Mouse (Mus musculus) G1E (cell line): ENCODE data around the gene Hist1h2ae.

Experiments
- CTCF ChIP-seq: IDR thresholded peaks from 2 replicates; pipeline ENCODE4 v1.5.1; 2012; ENCODE audit warnings: low read depth, low read length, inconsistent platforms, mixed read lengths
- GATA1 ChIP-seq: IDR thresholded peaks from 2 replicates; pipeline ENCODE4 v1.6.1; 2012; ENCODE audit warnings: borderline replicate concordance, low read length, inconsistent platforms, mixed read lengths
- GATA2 ChIP-seq: IDR thresholded peaks from 2 replicates; pipeline ENCODE4 v1.6.1; 2012; ENCODE audit warnings: low read depth, low read length, inconsistent platforms, borderline replicate concordance
- TAL1 ChIP-seq: conservative IDR thresholded peaks from 2 replicates; pipeline ENCODE4 v1.6.1; 2012; ENCODE audit warnings: low read depth, low read length, inconsistent platforms, mixed read lengths

GRCm38 (mm10) chr13:23577835-23578234, 6.8 kb upstream of the Hist1h2ae start:
- TF ChIP-seq CTCF (no peak), GATA2 (no peak), GATA1 (no peak), TAL1 (no peak)
